Mouse (Mus musculus) midbrain, embryonic 15.5 days (tissue): ENCODE data around the gene Ahcyl2. TPM values are rescaled to one million over a fixed set of nuclear protein-coding genes. Genes with fewer than 3 reads are reported as not detected.
"Not testable (repeated sequence)": the region's sequence is repeated elsewhere in the genome, so short reads cannot be mapped to it uniquely, and the experiment has no call there.

Source experiments
- ATAC-seq: fragments of 200-750 bp; cut with Nextera tagmentation; replicated peaks from 2 replicates; pipeline ENCODE4 v1.8.0; 2017; ENCODE audit warnings: moderate TSS enrichment
- H3K27ac ChIP-seq: fragments of 300-500 bp; sonication (generic); 2 replicates; pipeline ENCODE4 v1.5.1; 2015; ENCODE audit warnings: mild to moderate bottlenecking, inconsistent platforms
- H3K27me3 ChIP-seq: fragments of 300-500 bp; sonication (generic); replicated peaks from 2 replicates; pipeline ENCODE4 v1.6.1; 2015; ENCODE audit warnings: inconsistent platforms
- H3K36me3 ChIP-seq: fragments of 300-500 bp; sonication (generic); replicated peaks from 2 replicates; pipeline ENCODE4 v1.6.1; 2015; ENCODE audit warnings: inconsistent platforms
- H3K4me1 ChIP-seq: fragments of 300-500 bp; sonication (generic); 2 replicates; pipeline ENCODE4 v1.6.1; 2015; ENCODE audit warnings: inconsistent platforms
- H3K4me2 ChIP-seq: fragments of 300-500 bp; sonication (generic); 2 replicates; pipeline ENCODE4 v1.6.1; 2015; ENCODE audit warnings: inconsistent platforms, mild to moderate bottlenecking, moderate library complexity
- H3K4me3 ChIP-seq: fragments of 300-500 bp; sonication (generic); 2 replicates; pipeline ENCODE4 v1.5.1; 2015; ENCODE audit warnings: mild to moderate bottlenecking, inconsistent platforms
- H3K9ac ChIP-seq: fragments of 300-500 bp; sonication (generic); 2 replicates; pipeline ENCODE4 v1.6.1; 2015; ENCODE audit warnings: mild to moderate bottlenecking, inconsistent platforms
- H3K9me3 ChIP-seq: fragments of 300-500 bp; sonication (generic); 2 replicates; pipeline ENCODE4 v1.6.1; 2016; ENCODE audit warnings: inconsistent platforms
- WGBS: fragments of 180-500 bp; shearing (Covaris S2); methylation state at CpG from one replicate; pipeline ENCODE4 v1.1.7; 2015; ENCODE audit warnings: mixed read lengths; 5-methylcytosine and 5-hydroxymethylcytosine counted together
- polyA plus RNA-seq: library from polyadenylated mRNA; unstranded; fragments of >200 nt; fragmentation: Nextera tagmentation; extraction: Ambion mirVana; gene quantifications from 2 replicates; pipeline ENCODE4 v1.2.1, GENCODE M21; 2015

The Ahcyl2 gene
- polyA plus RNA-seq, 1 experiment from 2014 or later: 20.6 TPM

DNA sequence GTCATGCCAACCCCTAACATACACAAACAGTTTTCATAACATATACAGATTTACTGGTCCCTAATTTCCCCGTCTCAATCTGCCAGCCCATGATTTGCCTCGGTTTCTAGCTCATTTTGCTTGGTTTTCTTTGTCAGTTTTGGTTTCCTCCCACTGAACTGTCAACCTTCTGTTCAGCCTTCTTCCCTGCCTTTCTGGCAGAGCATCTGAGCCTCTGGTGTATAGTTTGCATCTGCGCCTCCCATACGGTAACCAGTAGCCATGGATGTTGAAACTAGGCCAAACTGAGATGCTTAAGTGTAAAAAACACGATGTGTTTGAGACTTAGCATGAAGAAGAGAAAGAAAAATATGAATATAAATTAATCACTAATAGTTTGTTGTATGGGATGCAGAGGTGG, 11.8 kb upstream of the Ahcyl2 start:
- no peak for ATAC-seq
- H3K9ac ChIP-seq: no peak overlapping the region
- H3K9me3 ChIP-seq: no peaks in the 10 kb centered on the region
- no peaks in the 10 kb centered on the region for H3K36me3 ChIP-seq
- no peak overlapping the region for H3K27ac ChIP-seq
- H3K4me2 ChIP-seq: no peak overlapping the region
- H3K4me1 ChIP-seq: no peaks in the 10 kb centered on the region
- H3K4me3 ChIP-seq: no peak overlapping the region
- WGBS: 87% methylated on average over 5 of the region's 5 CpGs
- H3K27me3 ChIP-seq: no peaks in the 10 kb centered on the region

DNA sequence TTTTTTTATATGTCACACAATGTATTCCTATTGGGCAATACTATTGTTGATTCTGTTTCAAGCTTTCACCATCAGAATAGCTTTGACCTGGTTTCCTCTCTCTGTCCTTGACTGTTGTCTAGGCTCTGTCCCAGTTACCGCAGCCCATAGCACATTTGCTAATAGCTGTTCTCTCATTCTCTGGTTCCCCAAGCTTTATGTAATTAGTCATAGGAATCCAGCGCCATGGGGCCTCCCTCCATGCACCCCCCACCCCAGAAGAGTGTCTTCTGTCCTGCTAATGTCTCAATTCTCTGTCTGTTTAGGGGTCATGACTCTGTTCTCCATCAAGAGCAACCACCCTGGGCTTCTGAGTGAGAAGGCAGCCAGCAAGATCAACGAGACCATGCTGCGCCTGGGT, 11.3 kb upstream of the Ahcyl2 start:
- no peak overlapping the region for H3K4me2 ChIP-seq
- 83% methylated on average over 4 of the region's 4 CpGs for WGBS
- no peak for ATAC-seq
- no peak overlapping the region for H3K4me3 ChIP-seq
- H3K9ac ChIP-seq: no peak overlapping the region
- H3K9me3 ChIP-seq: no peaks in the 10 kb centered on the region
- no peak overlapping the region for H3K27ac ChIP-seq
- no peaks in the 10 kb centered on the region for H3K27me3 ChIP-seq
- H3K4me1 ChIP-seq: no peaks in the 10 kb centered on the region
- H3K36me3 ChIP-seq: no peaks in the 10 kb centered on the region

DNA sequence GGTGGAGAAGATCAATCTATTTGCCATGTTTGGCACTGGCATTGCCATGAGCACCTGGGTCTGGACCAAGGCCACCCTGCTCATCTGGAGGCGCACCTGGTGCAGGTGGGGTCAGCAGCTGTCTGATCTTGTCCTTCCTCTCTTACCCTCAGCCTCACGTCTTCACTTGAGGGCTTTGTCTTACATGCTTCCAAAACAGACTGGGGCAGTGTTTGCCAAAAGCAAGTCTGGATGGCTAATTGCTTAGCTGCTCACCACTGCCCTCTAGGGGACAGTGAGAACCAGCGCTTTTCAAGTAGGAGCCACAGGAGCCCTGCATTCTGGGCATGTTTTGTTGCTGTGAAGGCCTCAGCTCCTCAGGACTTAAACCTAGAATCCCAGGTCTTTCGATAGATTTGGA, 9.4 kb upstream of the Ahcyl2 start:
- H3K4me3 ChIP-seq: no peak overlapping the region
- no peak overlapping the region for H3K27ac ChIP-seq
- H3K4me2 ChIP-seq: no peak overlapping the region
- no peaks in the 10 kb centered on the region for H3K27me3 ChIP-seq
- H3K9ac ChIP-seq: no peak overlapping the region
- no peaks in the 10 kb centered on the region for H3K36me3 ChIP-seq
- ATAC-seq: 0 out of 2 replicates have a peak, but pooled peaks have one; percentile 33
- no peaks in the 10 kb centered on the region for H3K9me3 ChIP-seq
- no peaks in the 10 kb centered on the region for H3K4me1 ChIP-seq
- WGBS: 39% methylated on average over 4 of the region's 4 CpGs

DNA sequence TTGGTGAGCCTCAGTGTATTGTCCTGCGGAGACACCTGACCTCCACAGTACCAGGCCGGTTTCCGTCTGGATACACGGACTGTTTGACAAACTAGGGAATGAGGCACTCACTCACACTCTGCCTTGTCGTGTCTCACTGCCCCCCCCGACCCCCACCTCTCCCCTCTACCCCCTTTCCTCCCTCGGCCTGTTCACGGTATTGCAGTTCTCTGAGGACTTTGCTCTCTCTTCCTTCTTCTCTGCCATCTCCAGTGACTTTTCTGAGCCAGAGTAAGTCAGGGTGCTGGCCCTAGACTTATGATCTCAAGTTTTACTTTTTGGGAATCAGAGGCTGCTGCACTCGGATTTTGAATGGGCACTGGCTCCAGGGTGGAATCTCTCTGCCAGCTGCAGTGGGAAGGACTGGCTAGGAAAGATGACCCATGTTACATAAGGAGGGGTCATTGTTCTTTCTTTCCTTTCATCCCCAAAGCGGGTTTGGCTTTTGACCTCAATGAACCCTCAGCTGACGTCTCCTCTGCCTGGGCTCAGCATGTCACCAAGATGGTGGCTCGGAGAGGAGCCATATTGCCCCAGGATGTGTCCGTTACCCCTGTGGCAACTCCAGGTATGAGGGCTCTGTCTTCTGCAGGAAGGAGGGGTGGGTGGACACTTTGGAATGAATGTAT, 8.7 kb upstream of the Ahcyl2 start:
- no peak overlapping the region for H3K4me3 ChIP-seq
- H3K27ac ChIP-seq: no peak overlapping the region
- H3K9ac ChIP-seq: no peak overlapping the region
- no peak overlapping the region for H3K4me2 ChIP-seq
- no peaks in the 10 kb centered on the region for H3K36me3 ChIP-seq
- H3K4me1 ChIP-seq: no peaks in the 10 kb centered on the region
- H3K27me3 ChIP-seq: no peaks in the 10 kb centered on the region
- 87% methylated on average over 13 of the region's 13 CpGs for WGBS
- H3K9me3 ChIP-seq: no peaks in the 10 kb centered on the region
- ATAC-seq: 0 out of 2 replicates have a peak, but pooled peaks have one; percentile 30

DNA sequence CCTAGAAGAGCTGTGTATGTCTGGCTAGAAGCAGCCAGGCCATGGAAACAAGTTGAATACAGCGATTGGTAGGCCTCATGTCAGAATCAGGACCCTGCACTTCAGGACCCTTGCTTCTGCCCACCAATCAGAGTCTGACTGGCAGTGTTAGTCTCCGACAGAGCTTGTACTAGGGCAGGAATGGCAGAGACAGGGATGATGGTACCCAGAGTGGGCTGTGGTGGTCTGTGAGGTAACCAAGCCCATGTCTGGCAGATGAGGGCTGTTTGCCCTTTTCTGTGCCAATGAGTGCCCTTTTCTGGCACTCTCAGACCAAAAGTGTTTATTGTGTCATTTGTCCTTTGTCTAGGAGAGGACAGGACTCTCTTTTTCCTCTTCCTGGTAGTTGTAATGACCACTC, 7.4 kb upstream of the Ahcyl2 start:
- H3K27ac ChIP-seq, H3K36me3 ChIP-seq, ATAC-seq, H3K4me2 ChIP-seq, H3K9ac ChIP-seq, H3K27me3 ChIP-seq, H3K4me3 ChIP-seq, H3K4me1 ChIP-seq, H3K9me3 ChIP-seq: not testable (repeated sequence)
- 93% methylated on average over 2 of the region's 2 CpGs for WGBS

DNA sequence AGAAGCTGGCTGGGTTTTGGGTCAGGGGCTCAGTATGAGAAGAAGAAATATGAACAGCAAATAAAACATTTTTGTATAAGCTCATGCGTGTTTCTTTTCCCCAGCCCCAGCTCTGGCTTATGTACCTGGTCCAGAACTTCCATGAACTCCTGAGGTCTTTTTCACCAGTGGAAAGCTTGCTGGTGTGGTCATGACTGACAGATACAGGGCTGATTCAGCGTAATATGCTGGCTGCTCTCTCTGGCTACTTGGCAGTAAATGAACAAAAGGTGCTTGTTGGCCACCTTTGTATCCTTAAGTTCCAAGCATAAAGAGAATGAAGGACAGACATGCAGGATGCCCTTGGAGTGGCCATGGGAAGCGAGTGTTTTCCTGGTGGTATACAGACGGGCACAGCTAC, 6.5 kb upstream of the Ahcyl2 start:
- H3K4me3 ChIP-seq: no peak overlapping the region
- ATAC-seq: no peak
- H3K4me2 ChIP-seq: no peak overlapping the region
- H3K27ac ChIP-seq: no peak overlapping the region
- no peaks in the 10 kb centered on the region for H3K4me1 ChIP-seq
- no peak overlapping the region for H3K9ac ChIP-seq
- no peaks in the 10 kb centered on the region for H3K27me3 ChIP-seq
- no peaks in the 10 kb centered on the region for H3K36me3 ChIP-seq
- 92% methylated on average over 4 of the region's 4 CpGs for WGBS
- H3K9me3 ChIP-seq: no peaks in the 10 kb centered on the region

DNA sequence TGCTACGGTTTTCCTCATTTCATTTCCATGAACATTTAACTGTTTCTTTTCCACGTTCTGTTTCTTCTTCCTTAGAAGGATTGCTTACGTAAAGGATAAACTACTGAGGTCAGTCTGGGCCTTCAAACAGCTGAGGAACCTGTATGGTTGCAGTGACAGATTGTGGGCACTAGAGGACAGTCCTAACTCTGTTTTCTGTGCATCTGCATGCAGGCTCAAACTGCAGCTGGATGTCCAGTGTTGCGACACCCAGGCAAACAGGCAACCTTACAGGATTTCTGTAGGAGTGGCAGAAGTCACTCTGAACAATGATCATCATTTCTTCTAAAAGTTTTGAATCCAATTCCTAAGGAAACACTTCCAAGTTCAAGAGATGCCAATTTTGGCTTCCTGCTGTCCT, 5.3 kb upstream of the Ahcyl2 start:
- no peak overlapping the region for H3K27ac ChIP-seq
- 73% methylated on average over 4 of the region's 4 CpGs for WGBS
- no peaks in the 10 kb centered on the region for H3K36me3 ChIP-seq
- H3K9me3 ChIP-seq: no peaks in the 10 kb centered on the region
- no peaks in the 10 kb centered on the region for H3K4me1 ChIP-seq
- ATAC-seq: no peak
- H3K4me3 ChIP-seq: no peak overlapping the region
- H3K27me3 ChIP-seq: no peaks in the 10 kb centered on the region
- no peak overlapping the region for H3K4me2 ChIP-seq
- no peak overlapping the region for H3K9ac ChIP-seq

DNA sequence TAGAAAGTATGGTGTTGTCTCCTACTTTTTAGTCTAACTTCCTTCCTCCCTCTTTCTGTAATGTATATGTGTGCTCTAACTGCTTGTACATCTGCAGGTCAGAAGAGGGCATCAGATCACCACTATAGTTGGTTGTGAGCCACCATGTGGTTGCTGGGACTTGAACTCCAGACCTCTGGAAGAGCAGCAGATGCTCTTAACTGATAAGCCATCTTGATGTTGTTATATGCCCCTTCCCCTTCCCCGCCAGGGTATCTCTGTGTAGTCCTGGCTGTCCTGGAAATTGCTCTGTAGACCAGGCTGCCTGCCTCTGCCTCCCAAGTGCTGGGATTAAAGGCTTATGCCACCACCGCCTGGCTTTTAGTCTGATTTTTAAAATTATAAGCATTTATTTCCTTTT, 937 bp upstream of the Ahcyl2 start:
- Histone ChIP-seq H3K4me2 (no peak overlapping the region), H3K4me1 (peaks cover 20% of the 10 kb centered on the region), H3K9ac (no peak overlapping the region), H3K27me3 (no peaks in the 10 kb centered on the region), H3K9me3 (no peaks in the 10 kb centered on the region), H3K36me3 (no peaks in the 10 kb centered on the region), H3K4me3 (no peak overlapping the region), H3K27ac (no peak overlapping the region)
- ATAC-seq: no peak
- WGBS: 88% methylated on average over 2 of the region's 2 CpGs

DNA sequence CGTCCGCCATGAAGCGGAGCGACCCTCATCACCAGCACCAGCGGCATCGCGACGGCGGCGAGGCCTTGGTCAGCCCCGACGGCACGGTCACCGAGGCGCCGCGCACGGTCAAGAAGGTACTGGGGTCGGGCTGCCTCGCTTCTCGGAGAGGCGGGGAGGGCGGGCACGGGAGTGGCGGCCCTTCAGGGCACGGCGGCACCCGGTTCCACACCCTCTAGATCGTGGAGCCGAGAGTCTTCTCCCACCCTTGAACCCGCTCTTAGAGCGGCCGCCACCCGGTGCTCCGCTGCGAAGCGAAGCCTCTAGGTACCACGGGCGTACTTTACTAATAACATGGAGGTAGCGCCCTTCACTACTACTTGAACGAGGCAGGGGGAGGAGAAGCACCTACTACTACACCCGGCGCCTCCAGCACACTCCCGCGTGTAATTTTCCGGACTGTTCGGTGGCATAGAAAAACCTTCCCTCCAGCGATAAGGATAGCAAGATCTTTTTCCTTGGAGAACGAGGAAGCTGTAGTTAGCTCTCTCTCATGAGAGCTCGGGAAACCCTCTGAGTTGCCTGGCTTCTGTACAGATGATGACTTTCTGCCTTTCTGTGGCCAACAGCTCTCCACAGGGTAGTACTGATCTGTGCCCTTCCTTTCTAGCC, 1.1 kb downstream of the Ahcyl2 start:
- H3K4me2 ChIP-seq: peak overlapping the region; percentile 58
- H3K4me1 ChIP-seq: peaks cover 20% of the 10 kb centered on the region
- ATAC-seq: no peak; the same call in 1 of the 2 replicates
- no peaks in the 10 kb centered on the region for H3K36me3 ChIP-seq
- peak overlapping the region; percentile 87 for H3K9ac ChIP-seq
- WGBS: under 1% methylated on average over 50 of the region's 50 CpGs
- H3K27ac ChIP-seq: peak overlapping the region; percentile 95
- H3K4me3 ChIP-seq: peak overlapping the region; percentile 97
- H3K9me3 ChIP-seq: no peaks in the 10 kb centered on the region
- no peaks in the 10 kb centered on the region for H3K27me3 ChIP-seq

DNA sequence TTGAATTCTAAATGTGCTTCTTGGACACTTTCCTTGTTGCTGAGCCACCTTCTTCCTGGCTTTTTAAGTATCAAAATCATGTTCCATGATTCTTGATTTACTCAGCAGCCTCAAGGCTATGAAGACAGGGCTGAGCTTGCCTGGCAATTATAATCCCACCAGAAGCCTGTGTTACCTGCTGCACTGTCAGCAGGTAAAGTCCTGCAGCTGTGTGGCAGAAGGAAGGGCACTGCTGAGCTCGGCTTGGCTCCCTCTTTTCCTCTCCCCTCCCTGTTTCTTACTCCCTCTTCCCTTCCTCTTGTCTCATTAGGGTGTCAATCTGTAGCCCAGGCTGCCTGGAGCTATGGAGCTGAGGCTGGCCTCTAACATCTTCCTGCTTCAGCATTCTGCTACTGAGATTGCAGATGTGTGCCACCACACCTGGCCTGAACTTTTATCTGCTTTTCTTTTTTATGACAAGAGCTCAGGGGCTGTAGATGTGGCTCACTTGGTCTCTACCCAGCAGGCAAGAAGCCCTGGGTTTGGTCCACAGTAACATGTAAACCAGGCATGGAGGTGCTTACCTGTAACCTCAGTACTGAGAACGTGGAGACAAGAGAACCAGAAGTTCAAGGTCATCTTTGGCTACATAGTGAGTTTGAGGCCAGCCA, 3.0 kb downstream of the Ahcyl2 start:
- Histone ChIP-seq H3K27ac (no peak overlapping the region), H3K4me1 (peaks cover 20% of the 10 kb centered on the region), H3K9ac (no peak overlapping the region), H3K27me3 (no peaks in the 10 kb centered on the region), H3K4me3 (no peak overlapping the region), H3K36me3 (no peaks in the 10 kb centered on the region), H3K9me3 (no peaks in the 10 kb centered on the region), H3K4me2 (no peak overlapping the region)
- no peak for ATAC-seq
- WGBS: 61% methylated on average over 2 of the region's 2 CpGs

DNA sequence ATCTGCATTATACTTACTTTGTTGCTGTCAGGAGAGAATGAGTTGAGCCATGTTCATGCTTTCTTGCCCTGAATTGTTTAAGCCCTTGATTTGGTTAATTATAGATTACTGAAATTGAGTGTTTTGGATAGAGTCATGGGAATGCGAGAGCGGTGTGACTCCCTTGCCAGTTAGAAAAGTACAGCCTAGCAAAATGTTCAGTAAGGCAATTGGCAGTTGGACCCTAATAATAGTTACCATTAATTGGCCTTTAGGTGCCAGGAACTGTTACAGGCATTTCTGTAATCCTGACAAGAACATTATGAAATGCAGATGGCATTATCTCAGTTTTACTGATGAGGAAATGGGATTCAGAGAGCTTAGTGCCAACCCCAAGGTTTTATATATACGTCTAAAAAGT, 4.4 kb downstream of the Ahcyl2 start:
- H3K9me3 ChIP-seq: no peaks in the 10 kb centered on the region
- H3K4me1 ChIP-seq: peaks cover 20% of the 10 kb centered on the region
- H3K27ac ChIP-seq: no peak overlapping the region
- H3K36me3 ChIP-seq: no peaks in the 10 kb centered on the region
- 84% methylated on average over 3 of the region's 3 CpGs for WGBS
- no peak overlapping the region for H3K4me2 ChIP-seq
- no peak overlapping the region for H3K4me3 ChIP-seq
- no peak for ATAC-seq
- H3K27me3 ChIP-seq: no peaks in the 10 kb centered on the region
- H3K9ac ChIP-seq: no peak overlapping the region

DNA sequence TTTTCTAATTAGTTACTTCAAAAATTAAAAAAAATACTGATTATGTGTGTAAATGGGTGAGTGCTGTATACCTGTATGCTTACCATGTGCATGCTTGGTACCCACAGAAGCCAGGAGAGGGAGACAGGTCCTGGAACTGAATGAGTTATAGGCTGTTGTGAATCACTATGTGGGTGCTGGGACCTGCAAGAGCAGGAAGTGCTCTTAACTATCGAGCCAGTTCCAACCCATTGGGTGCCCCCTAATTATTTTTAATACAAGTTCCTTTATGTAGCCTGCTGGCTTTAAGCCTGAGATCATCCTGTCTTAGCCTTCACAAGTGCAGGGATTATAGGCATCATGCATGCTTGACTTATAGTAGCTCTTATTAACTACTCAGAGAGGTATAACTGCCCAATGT, 6.3 kb downstream of the Ahcyl2 start:
- Histone ChIP-seq H3K9me3 (no peaks in the 10 kb centered on the region), H3K27me3 (no peaks in the 10 kb centered on the region), H3K4me2 (no peak overlapping the region), H3K36me3 (no peaks in the 10 kb centered on the region), H3K27ac (no peak overlapping the region), H3K4me1 (peaks cover 18% of the 10 kb centered on the region), H3K4me3 (no peak overlapping the region), H3K9ac (no peak overlapping the region)
- WGBS: 90% methylated on average over 1 of the region's 1 CpGs
- ATAC-seq: no peak

DNA sequence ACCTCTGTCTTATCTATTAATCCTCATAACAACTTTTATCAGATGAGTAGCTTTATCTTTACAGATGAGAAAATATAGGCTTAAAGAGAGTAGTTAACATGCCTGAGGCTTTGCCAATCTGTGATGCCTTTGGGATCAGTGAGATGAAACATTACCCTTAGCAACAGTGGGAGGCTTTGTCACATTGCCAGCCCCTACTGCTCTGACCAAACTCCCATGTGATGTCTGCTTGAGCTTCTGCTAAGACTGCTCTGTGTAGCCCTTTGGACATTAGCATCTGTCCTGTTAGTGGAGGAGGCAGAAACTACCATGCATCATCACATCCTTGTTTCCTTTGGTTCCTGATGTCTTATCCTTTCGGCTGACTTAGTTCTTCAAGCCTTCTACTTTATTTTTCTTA, 7.8 kb downstream of the Ahcyl2 start:
- Histone ChIP-seq H3K4me2 (no peak overlapping the region), H3K4me1 (peaks cover 8% of the 10 kb centered on the region; the same call in 1 of the 2 replicates), H3K27me3 (no peaks in the 10 kb centered on the region), H3K27ac (no peak overlapping the region), H3K9me3 (no peaks in the 10 kb centered on the region), H3K9ac (no peak overlapping the region), H3K4me3 (no peak overlapping the region), H3K36me3 (no peaks in the 10 kb centered on the region)
- ATAC-seq: no peak
- WGBS: 87% methylated on average over 1 of the region's 1 CpGs
